Mouse (Mus musculus) lung, postnatal 4 days (tissue): ENCODE results near the gene Nt5c2.

Experiments used
- DNase-seq, 2 experiments: peaks; one replicate each; pipeline ENCODE4 v3.0.0; 2021

The Nt5c2 gene

GRCm38 (mm10) chr19:46875790-46876189, 139.2 kb downstream of the Nt5c2 start:
- peak; percentile 73 to 87 for DNase-seq

- DNase-seq, result no peak
Measured at GRCm38 (mm10) chr19:46873924-46874323, 141.0 kb downstream of the Nt5c2 start.

DNA sequence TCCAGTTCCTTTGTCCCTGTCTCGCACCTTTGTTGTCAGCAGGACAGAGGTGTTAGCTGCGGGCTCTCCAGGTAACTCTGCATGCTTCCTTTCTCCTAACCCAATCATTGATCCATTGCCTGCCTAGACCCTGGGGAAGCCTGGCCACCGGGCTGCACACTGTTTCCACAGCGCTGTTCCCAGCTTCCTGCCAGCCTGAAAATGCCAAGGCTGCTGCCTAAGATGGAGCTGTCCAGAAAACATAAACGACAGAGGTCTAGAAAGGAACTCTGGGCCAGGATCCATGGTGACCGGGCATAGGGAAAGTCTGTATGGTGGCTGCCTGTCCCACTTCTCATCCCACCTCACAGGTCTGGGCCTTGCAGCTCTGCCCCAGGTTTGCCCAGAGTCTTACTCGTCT, 143.3 kb downstream of the Nt5c2 start:
- no peak for DNase-seq

GRCm38 (mm10) chr19:46871096-46871495, 143.9 kb downstream of the Nt5c2 start:
- no peak for DNase-seq

- peak; percentile 78 to 87 for DNase-seq
Measured at GRCm38 (mm10) chr19:46869526-46869925, 145.4 kb downstream of the Nt5c2 start.

GRCm38 (mm10) chr19:46869049-46869448, 145.9 kb downstream of the Nt5c2 start:
- DNase-seq, result no peak

DNA sequence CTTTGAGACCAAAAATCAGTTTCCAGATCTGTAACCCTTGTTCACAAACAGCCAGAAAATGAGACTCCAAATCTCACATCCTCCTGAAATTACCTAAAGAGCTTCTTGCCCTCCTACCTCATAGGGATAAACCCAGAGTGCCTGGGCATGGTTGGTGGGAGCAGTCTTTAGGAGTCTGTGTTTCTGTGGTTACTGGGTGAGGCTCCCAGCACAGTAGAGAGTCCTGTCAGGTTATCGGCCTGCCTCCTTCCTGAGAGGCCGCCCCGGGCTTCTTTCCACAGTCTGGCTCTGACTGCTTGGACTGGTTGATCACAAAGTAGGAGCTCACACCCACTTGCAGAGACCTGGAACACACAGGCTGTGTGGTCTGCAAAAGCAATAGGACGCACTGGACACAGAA, 149.6 kb downstream of the Nt5c2 start:
- DNase-seq, result no peak

DNA sequence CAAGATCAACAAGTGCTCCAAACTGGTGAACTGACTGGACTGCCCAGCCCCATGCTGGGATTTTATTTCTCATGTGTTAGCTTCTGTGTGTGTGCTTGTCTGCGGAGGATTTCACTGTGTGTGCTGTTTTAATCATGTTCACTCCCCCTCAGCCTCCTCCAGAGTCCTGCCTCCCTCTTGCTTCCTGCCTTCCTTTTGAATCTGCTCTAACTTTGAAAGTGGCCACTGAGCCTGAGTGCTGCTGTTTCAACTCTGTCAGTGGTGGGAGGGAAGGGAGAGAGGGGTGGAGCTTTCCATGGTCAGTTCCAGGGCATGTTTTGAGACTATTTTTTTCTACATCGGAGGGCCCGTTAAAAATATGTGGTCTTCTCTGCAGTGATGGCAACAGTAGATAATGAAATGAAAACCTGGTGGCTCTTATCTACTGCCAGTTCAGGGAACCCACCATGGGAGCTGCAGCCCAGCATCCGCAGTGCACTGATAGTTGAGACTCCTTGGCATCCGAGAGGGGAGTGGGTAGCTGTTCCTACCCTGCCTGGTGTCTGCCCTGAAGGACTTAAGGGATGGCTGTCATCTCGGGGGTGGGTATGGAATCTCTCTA, 150.1 kb downstream of the Nt5c2 start:
- DNase-seq, result no peak

DNA sequence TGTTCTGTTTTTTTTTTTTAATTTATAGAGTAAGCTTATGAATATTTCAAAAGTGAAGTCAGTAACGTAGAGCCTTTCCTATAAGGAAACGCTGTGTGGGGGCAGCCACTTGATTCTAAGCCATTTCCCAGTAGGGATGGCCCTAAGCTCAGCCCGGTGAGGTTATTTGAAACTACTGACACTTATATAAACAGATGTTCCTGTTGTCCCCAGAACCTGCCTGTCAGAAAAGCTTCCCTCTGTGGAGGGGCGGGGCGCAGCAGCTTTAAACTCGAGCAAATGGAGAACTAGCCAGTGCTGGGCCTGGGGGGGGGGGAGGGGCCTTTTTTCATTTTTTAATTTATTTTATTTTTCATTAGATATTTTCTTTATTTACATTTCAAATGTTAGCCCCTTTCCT, 150.9 kb downstream of the Nt5c2 start:
- no peak for DNase-seq

- peak in 1 of 2 experiments; percentile 52 for DNase-seq
Measured at GRCm38 (mm10) chr19:46863236-46863927, 151.6 kb downstream of the Nt5c2 start.

GRCm38 (mm10) chr19:46862556-46862955, 152.4 kb downstream of the Nt5c2 start:
- DNase-seq, result no peak

DNA sequence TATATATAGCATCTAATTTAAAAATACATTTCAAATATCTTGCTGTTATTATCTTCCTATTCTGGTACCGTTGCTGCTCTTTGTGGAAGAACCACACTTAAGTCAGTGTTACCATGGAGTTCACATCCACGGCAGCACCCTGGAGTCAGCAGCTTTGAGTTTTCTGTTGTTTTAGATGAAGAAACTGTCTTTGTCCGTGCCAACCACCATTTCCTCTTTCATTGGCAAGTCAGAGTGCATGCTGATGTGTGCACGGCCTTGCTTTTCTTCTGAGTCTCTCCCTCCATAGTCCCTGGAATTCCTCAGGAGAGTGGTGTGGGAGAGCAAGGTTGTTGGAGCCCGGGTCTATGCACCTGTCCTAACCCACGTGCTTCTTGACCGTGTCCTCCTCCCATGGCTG, 156.8 kb downstream of the Nt5c2 start:
- no peak for DNase-seq

GRCm38 (mm10) chr19:46857277-46857989, 157.5 kb downstream of the Nt5c2 start:
- DNase-seq, result no peak

GRCm38 (mm10) chr19:46856780-46857179, 158.2 kb downstream of the Nt5c2 start:
- DNase-seq, result no peak

GRCm38 (mm10) chr19:46856232-46856631, 158.7 kb downstream of the Nt5c2 start:
- no peak for DNase-seq

DNA sequence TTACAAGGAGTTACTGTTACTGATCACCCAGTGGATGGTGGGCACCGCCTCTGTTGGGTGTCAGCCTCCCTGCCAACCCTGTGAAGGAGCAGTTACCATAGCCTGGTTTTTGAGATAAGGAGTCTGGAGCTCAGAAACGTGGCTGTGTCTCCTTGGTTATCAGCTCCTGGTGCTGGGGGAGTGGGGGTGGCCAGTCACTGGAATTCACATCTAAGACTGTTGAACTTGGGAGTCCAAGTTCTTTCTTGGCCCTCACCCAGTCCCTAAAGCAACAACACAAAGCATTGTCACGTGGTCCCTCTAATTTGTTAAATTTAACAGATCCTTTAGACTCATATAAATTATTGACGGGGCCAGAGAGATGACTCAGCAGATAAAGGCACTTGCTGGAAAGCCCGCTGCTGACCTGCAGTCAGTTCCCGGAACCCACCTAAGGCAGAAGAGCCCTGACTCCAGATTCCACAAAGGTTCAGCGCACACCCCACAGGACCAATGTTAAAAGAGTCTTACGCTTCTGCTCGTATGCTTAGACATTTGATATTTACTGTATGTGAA, 165.4 kb downstream of the Nt5c2 start:
- no peak for DNase-seq

DNA sequence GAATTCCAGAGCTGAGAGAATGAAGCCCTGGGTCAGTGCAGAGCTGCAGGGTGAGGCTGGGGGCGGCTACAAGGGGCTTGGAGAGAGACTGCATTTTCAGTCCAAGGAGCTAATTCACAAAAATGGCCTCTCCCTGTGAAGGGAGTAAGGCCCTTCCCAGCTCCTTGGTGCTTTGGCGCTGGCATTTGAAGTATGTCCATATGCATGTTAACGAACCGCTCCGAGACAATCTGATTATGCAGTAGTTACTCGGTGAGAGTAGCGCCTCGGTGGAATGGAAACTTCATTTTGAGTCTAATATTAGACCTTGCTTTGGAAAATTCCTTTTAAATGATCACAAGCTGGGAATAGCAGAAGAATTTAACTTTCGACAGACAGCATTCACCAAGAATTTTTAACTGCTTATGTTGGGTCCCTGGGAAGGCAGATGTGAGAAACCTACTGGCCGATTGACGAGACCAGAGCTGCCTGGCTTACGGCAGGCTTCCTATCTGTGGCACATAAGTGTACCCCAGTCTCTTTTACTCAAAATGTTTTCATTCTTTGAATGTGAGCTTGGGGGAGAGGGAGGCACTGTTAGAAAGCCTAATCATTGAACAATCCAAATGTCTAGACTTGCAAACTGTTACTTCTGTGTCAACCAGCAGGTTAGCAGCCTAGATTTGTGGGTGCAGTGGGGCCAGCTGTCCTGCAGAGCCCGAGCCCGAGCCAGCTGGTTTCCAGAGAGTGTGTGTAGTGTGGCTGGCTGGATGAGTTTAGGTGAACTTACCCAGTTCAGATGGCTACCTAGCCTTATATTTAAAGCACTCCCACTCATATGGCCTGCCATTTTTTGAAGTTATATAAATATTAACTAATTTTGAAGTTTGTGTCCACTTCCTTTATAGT, 166.3 kb downstream of the Nt5c2 start:
- DNase-seq, result no peak

DNA sequence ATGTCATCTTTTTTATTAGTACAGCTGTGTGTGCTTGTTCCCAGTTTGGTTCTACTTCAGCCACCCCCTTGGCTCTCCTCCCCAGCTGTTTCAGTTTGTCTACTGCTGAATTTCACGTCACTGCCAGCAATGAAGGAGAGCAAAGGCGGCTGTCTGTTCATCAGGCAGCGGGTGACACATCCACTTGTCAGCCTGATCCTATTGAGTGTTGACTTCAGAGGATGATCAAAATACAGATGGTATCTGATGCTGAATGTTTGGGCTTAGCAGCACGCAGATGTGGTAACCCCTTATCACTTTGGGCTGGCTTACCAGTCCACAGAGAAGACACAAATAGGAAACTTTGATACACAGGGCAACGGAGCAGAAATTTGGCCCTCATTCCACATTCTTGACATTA, 168.5 kb downstream of the Nt5c2 start:
- peak in 1 of 2 experiments; percentile 18 for DNase-seq

GRCm38 (mm10) chr19:46846056-46846455, 168.9 kb downstream of the Nt5c2 start:
- DNase-seq, result peak in 1 of 2 experiments; percentile 13

DNA sequence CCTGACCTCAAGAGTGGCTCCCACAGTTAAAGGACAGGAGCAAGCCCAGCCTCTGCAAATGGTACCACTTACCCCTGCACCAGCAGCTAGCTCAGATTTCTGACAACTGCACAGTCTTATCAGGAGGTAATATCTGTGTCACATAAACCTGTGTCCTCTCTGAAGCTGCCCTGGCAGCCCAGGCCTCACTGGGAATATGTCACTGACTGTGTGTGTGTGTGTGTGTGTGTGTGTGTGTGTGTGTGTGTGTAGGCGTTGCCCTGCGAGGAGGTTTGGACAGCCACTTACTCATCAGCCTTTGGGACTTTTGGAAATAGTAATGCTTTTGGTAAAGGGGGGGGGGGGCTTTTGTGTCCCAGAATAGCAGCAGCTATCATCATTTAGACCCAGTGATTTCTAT, 171.9 kb downstream of the Nt5c2 start:
- no peak for DNase-seq

DNA sequence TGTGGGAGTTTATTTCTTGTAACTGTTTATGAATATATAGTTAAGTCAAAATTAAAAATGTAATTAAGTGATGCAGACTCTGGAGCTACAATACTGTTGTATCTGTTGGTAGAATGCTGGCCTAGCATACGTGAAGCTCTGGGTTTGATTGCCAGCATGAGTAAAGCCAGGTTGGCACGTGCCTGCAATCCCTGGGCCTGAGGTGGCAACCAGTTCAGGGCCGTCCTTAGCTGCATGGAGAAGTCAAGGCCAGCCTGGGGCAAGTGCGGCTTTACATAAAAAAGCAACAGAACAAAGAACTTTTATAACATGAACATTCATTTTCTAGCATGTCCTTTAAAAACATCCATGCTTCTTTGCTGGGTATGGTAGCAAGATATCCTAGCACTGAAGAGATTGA, 173.9 kb downstream of the Nt5c2 start:
- DNase-seq, result no peak

DNA sequence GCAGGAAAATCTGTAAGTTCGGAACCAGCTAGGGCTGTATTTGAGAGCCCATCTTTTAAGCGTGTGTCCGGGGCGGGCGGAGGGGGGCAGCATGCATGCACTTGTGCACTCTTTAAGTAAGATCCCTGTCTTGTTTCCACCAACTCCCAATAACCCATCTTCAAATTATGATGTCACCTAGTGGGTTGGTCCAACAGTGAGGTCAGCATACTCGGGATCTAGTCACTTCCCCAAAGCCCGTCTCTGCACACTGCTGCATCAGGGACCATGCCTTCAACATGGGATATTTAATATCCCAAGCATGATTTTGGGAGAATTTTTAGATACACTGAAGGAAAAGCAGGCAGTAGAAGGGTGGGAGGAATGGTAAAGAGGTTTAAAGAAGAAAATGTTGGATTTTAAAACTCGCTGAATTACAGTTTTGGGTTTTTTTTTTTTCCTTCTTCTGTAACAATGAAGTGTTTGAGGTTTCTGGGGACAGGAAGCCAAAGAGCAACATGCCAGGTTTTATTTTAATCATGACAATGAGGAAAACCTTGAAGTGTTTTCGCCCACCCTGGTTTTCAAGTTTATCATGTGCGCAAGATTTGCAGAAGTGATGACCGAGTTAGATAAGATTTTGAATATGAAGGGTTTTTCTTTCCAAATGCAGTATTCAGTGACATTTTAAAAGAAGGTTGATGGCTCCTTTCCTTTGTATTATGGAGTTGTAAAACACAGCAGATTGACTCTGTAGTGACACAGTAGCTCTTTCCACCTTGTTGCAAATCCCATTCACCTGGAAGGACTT, 177.5 kb downstream of the Nt5c2 start:
- DNase-seq, result no peak
